Comparison of ENCODE assay signal across 9 mouse cellular contexts in genomic region chr17:23742210-23742793, GRCm38 (mm10). TPM values are rescaled to one million over a fixed set of nuclear protein-coding genes. Genes with fewer than 3 reads are reported as not detected.
DNase-seq lines count a peak whose midpoint lies in the region; ATAC-seq and TF ChIP-seq lines count a peak whose summit lies in the region.
"Had no signal": no experiment of that assay in that cellular context is flagged by ENCODE, and none has a peak within 500 bp of the region (broad histone marks: within the 10 kb centered on the region; RNA-seq: fewer than 3 reads in every experiment).

No protein-coding gene starts in this region.

- DNase-seq in heart, postnatal 25 days (ENCODE audit: low spot score) = no peak
- peak; percentile 59 for DNase-seq in brain, adult 2 months (ENCODE audit: low read depth, low spot score)
- DNase-seq in hindbrain, embryonic 14.5 days (ENCODE audit: low spot score) = no peak
- peak; percentile 44 for DNase-seq in lung, adult 2 months
- DNase-seq in urinary bladder, adult 2 months (ENCODE audit: low spot score) = no peak

- H3K4me2 ChIP-seq in heart, embryonic 11.5 days = peak overlapping the region; percentile 28
- H3K4me2 ChIP-seq in hindbrain, embryonic 14.5 days (replicated peaks) = peak overlapping the region; percentile 43

- intact Hi-C loops in heart, postnatal 25 days (cut with DNase I) = no loop called here

- H3K27ac ChIP-seq in heart, embryonic 11.5 days (ENCODE audit: low read depth, low read length) = no peak overlapping the region
- H3K27ac ChIP-seq in hindbrain, embryonic 14.5 days = no peak overlapping the region
- 0 out of 2 replicates have a peak overlapping the region, but pooled peaks have one; percentile 0 for H3K27ac ChIP-seq in small intestine, adult 2 months (ENCODE audit: insufficient read depth, low read depth, low read length)

- H3K4me1 ChIP-seq in heart, embryonic 11.5 days (ENCODE audit: control insufficient read depth, insufficient read depth, low read length) = peaks cover 32% of the 10 kb centered on the region
- peaks cover 35% of the 10 kb centered on the region for H3K4me1 ChIP-seq in hindbrain, embryonic 14.5 days (replicated peaks; ENCODE audit: control insufficient read depth, insufficient read depth, low read length)
- H3K4me1 ChIP-seq in lung, adult 2 months (ENCODE audit: control insufficient read depth, insufficient read depth, low read length) = peaks cover 14% of the 10 kb centered on the region
- peaks cover 39% of the 10 kb centered on the region for H3K4me1 ChIP-seq in small intestine, adult 2 months (ENCODE audit: control insufficient read depth, insufficient read depth, insufficient read length, low read length)

- ATAC-seq in heart, embryonic 11.5 days (replicated peaks; ENCODE audit: insufficient number of reproducible peaks, low FRiP score, low TSS enrichment) = no peak
- no peak for ATAC-seq in hindbrain, embryonic 14.5 days (ENCODE audit: low FRiP score)
- no peak for ATAC-seq in monocyte, adult 5-6 weeks (replicated peaks; ENCODE audit: insufficient number of reproducible peaks, low FRiP score, low TSS enrichment, poor library complexity, severe bottlenecking)

- TF ChIP-seq POLR2A in lung, adult 2 months (IDR thresholded peaks at IDR 0.05; ENCODE audit: borderline replicate concordance, extremely low read depth, low read depth, low read length) = 0 out of 2 replicates have a peak, but pooled peaks have one; percentile 15
- TF ChIP-seq POLR2A in small intestine, adult 2 months (IDR thresholded peaks at IDR 0.05; ENCODE audit: low read depth, low read length) = no peak

- no peak for TF ChIP-seq CTCF in lung, adult 2 months (IDR thresholded peaks at IDR 0.05; ENCODE audit: insufficient read depth, low read length)
- TF ChIP-seq CTCF in small intestine, adult 2 months (IDR thresholded peaks at IDR 0.05; ENCODE audit: extremely low read depth, insufficient read length, insufficient replicate concordance, low read depth, low read length) = no peak

- no peaks in the 10 kb centered on the region for H3K36me3 ChIP-seq in heart, embryonic 11.5 days (ENCODE audit: control insufficient read depth, insufficient read depth, low read length)
- H3K36me3 ChIP-seq in hindbrain, embryonic 14.5 days (replicated peaks; ENCODE audit: control insufficient read depth, insufficient read depth) = peaks cover 2% of the 10 kb centered on the region; the same call in 1 of the 2 replicates
- H3K36me3 ChIP-seq in small intestine, adult 2 months (ENCODE audit: control insufficient read depth, insufficient read depth, low read length) = peaks cover 5% of the 10 kb centered on the region

- H3K4me3 ChIP-seq in heart, embryonic 11.5 days (ENCODE audit: low read depth, low read length) = no peak overlapping the region
- peak overlapping the region; percentile 21 for H3K4me3 ChIP-seq in hindbrain, embryonic 14.5 days (replicated peaks; ENCODE audit: low read length)
- H3K4me3 ChIP-seq in lung, adult 2 months (replicated peaks; ENCODE audit: extremely low read depth, low read depth, low read length) = no peak overlapping the region
- peak overlapping the region; percentile 52 for H3K4me3 ChIP-seq in small intestine, adult 2 months (ENCODE audit: low read depth, low read length)

- H3K9ac ChIP-seq in heart, embryonic 11.5 days (ENCODE audit: low read depth, low read length) = no peak overlapping the region
- peak overlapping the region; percentile 41 for H3K9ac ChIP-seq in hindbrain, embryonic 14.5 days

- 8% methylated on average over 44 of the region's 44 CpGs for WGBS in heart, embryonic 11.5 days (ENCODE audit: insufficient replicate concordance)
- 10% methylated on average over 44 of the region's 44 CpGs for WGBS in hindbrain, embryonic 14.5 days
- 10% methylated on average over 44 of the region's 44 CpGs for WGBS in lung, adult 2 months
- 12% methylated on average over 44 of the region's 44 CpGs for WGBS in small intestine, adult 2 months

- H3K27me3 ChIP-seq in heart, embryonic 11.5 days (ENCODE audit: control insufficient read depth, insufficient read depth, low read length) = peaks cover 96% of the 10 kb centered on the region
- H3K27me3 ChIP-seq in hindbrain, embryonic 14.5 days (ENCODE audit: control insufficient read depth, insufficient read depth, low read length) = peaks cover 61% of the 10 kb centered on the region
- H3K27me3 ChIP-seq in small intestine, adult 2 months (ENCODE audit: control insufficient read depth, insufficient read depth, low read length) = peaks cover 14% of the 10 kb centered on the region; the same call in 1 of the 2 replicates

- H3K9me3 ChIP-seq in heart, embryonic 11.5 days (replicated peaks; ENCODE audit: control insufficient read depth, low read length) = no peaks in the 10 kb centered on the region
- H3K9me3 ChIP-seq in hindbrain, embryonic 14.5 days (ENCODE audit: control insufficient read depth, low read length) = no peaks in the 10 kb centered on the region

RNA-seq across cellular contexts. Expression of gene Paqr4, which starts 1.6 kb away (rescaled TPM):
- 7.6 and 7.9 TPM in 2 replicates for polyA plus RNA-seq in heart, embryonic 11.5 days (2014; fragmentation: Nextera tagmentation; extraction: Ambion mirVana)
- total RNA-seq in heart, postnatal 25 days (2021) = 10 to 100 TPM; 26.1 to 29.5 TPM
- polyA plus RNA-seq in hindbrain, embryonic 14.5 days (2014; fragmentation: Nextera tagmentation; extraction: Ambion mirVana) = 57.5 and 62.8 TPM in 2 replicates
- 59.8 and 63.5 TPM in 2 replicates for polyA plus RNA-seq in lung, adult 2 months (2012; rRNA removed)
- polyA plus RNA-seq in small intestine, adult 2 months (2012; rRNA removed) = 112 and 152 TPM in 2 replicates
- polyA plus RNA-seq in urinary bladder, adult 2 months (2012; rRNA removed) = 12.8 and 13.0 TPM in 2 replicates
- 0.38 to 5.1 TPM (median 2.9 TPM) in 3 replicates for total RNA-seq in monocyte, adult 5-6 weeks (2017)

RNA-seq across cellular contexts. Expression of gene Kremen2, which starts 3.3 kb away (rescaled TPM):
- 0.27 and 0.63 TPM in 2 replicates for polyA plus RNA-seq in heart, embryonic 11.5 days (2014; fragmentation: Nextera tagmentation; extraction: Ambion mirVana)
- not detected for total RNA-seq in heart, postnatal 25 days (2021)
- polyA plus RNA-seq in hindbrain, embryonic 14.5 days (2014; fragmentation: Nextera tagmentation; extraction: Ambion mirVana) = 0.74 and 0.90 TPM in 2 replicates
- 0.81 and 1.1 TPM in 2 replicates for polyA plus RNA-seq in lung, adult 2 months (2012; rRNA removed)
- 1.5 and 2.9 TPM in 2 replicates for polyA plus RNA-seq in small intestine, adult 2 months (2012; rRNA removed)
- 0.04 and 0.11 TPM in 2 replicates for polyA plus RNA-seq in urinary bladder, adult 2 months (2012; rRNA removed)
- 0.39 TPM in 1 of 3 replicates, not detected in the others for total RNA-seq in monocyte, adult 5-6 weeks (2017)

RNA-seq across cellular contexts. Expression of gene Pkmyt1, which starts 16.2 kb away (rescaled TPM):
- 31.5 and 33.8 TPM in 2 replicates for polyA plus RNA-seq in heart, embryonic 11.5 days (2014; fragmentation: Nextera tagmentation; extraction: Ambion mirVana)
- 1 to 10 TPM; 1.4 to 1.5 TPM for total RNA-seq in heart, postnatal 25 days (2021)
- 16.9 and 17.7 TPM in 2 replicates for polyA plus RNA-seq in hindbrain, embryonic 14.5 days (2014; fragmentation: Nextera tagmentation; extraction: Ambion mirVana)
- polyA plus RNA-seq in lung, adult 2 months (2012; rRNA removed) = 21.8 and 25.3 TPM in 2 replicates
- 25.0 and 42.3 TPM in 2 replicates for polyA plus RNA-seq in small intestine, adult 2 months (2012; rRNA removed)
- 10.4 and 15.3 TPM in 2 replicates for polyA plus RNA-seq in urinary bladder, adult 2 months (2012; rRNA removed)
- 0.86 to 3.7 TPM (median 2.6 TPM) in 3 replicates for total RNA-seq in monocyte, adult 5-6 weeks (2017)

RNA-seq across cellular contexts. Expression of gene 1520401A03Rik, which starts 19.7 kb away (rescaled TPM):
- 0.16 and 0.20 TPM in 2 replicates for polyA plus RNA-seq in heart, embryonic 11.5 days (2014; fragmentation: Nextera tagmentation; extraction: Ambion mirVana)
- total RNA-seq in heart, postnatal 25 days (2021) = not detected
- polyA plus RNA-seq in hindbrain, embryonic 14.5 days (2014; fragmentation: Nextera tagmentation; extraction: Ambion mirVana) = 0.09 and 0.18 TPM in 2 replicates
- not detected in 2 replicates for polyA plus RNA-seq in lung, adult 2 months (2012; rRNA removed)
- not detected in 2 replicates for polyA plus RNA-seq in small intestine, adult 2 months (2012; rRNA removed)
- polyA plus RNA-seq in urinary bladder, adult 2 months (2012; rRNA removed) = 0.10 and 0.23 TPM in 2 replicates
- total RNA-seq in monocyte, adult 5-6 weeks (2017) = not detected in 3 replicates
- total RNA-seq: neutrophil, adult 5-6 weeks had no signal

RNA-seq across cellular contexts. Expression of gene Flywch1, which starts 29.1 kb away (rescaled TPM):
- 60.5 and 62.4 TPM in 2 replicates for polyA plus RNA-seq in heart, embryonic 11.5 days (2014; fragmentation: Nextera tagmentation; extraction: Ambion mirVana)
- total RNA-seq in heart, postnatal 25 days (2021) = 10 to 100 TPM; 29.7 to 33.2 TPM
- 179 and 183 TPM in 2 replicates for polyA plus RNA-seq in hindbrain, embryonic 14.5 days (2014; fragmentation: Nextera tagmentation; extraction: Ambion mirVana)
- 37.1 and 39.1 TPM in 2 replicates for polyA plus RNA-seq in lung, adult 2 months (2012; rRNA removed)
- 16.5 and 34.1 TPM in 2 replicates for polyA plus RNA-seq in small intestine, adult 2 months (2012; rRNA removed)
- polyA plus RNA-seq in urinary bladder, adult 2 months (2012; rRNA removed) = 35.0 and 39.3 TPM in 2 replicates
- 7.0 to 19.0 TPM (median 8.6 TPM) in 3 replicates for total RNA-seq in monocyte, adult 5-6 weeks (2017)

Comparison
In these comparisons a context has a peak if more than half of its experiments do, and no peak if none do; other contexts are left out.
1. H3K4me3 ChIP-seq: peak in hindbrain, embryonic 14.5 days (single experiment) and small intestine, adult 2 months (single experiment); none in heart, embryonic 11.5 days (single experiment) and lung, adult 2 months (single experiment).
2. DNase-seq: peak in brain, adult 2 months (single experiment) and lung, adult 2 months (single experiment); none in heart, postnatal 25 days (single experiment), hindbrain, embryonic 14.5 days (single experiment) and urinary bladder, adult 2 months (single experiment).